Mouse (Mus musculus): Measurements from ENCODE around the gene Hnrnpk. TPM values are rescaled to one million over a fixed set of nuclear protein-coding genes. Genes with fewer than 3 reads are reported as not detected.
"Not testable (repeated sequence)": the region's sequence is repeated elsewhere in the genome, so short reads cannot be mapped to it uniquely, and the experiment has no call there.

Gene Hnrnpk
- polyA plus RNA-seq, 1 experiment from 2014 or later: 2,646 TPM

DNA sequence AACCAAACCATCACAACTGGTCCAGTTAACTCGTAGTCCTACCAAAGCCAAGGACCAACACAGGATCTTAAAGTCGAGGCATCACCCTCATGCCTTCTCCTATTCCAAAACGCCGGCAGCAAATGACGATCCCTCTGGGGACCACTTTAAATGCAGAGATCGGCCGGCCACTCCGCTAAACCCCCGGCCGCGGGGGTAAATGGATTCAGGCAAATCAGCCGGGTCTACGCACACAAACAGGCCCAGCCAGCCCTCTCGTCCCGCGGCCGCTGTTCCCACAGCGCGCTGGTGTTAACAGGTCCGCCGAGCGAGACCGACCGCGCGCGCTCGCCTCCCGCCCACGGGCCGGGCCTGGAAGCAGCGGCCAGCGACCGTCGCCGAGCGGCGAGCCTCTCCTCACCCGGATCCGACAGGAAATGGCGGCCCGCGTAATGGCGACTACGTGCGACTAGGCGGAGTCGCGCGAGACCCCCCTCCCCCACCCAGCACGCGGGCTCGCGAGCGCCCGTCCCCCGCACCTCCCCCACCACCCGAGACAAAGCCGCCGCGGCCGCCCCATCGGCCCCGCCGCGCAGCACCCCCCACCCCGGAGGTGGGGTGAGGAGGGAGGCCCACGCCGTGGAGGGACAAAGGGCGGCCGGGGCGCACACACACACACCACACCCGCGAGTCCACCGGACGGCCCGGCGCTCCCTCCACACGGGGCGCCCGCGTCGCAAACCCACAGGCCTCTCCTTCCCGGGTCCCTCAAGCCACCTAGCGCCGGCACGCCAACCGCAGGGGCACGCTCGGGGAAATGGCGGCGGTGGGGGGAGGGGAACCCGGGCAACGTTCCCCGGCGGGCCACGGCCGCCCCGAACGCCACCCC, 1.8 kb downstream of the Hnrnpk start:
- H3K27me3 ChIP-seq (ENCODE audit: control insufficient read depth, insufficient read depth, low read length): no peaks in the 10 kb centered on the region
- no peaks in the 10 kb centered on the region for H3K9me3 ChIP-seq (ENCODE audit: control insufficient read depth, low read length)
- H3K4me3 ChIP-seq (ENCODE audit: low read depth, low read length): peak overlapping the region; percentile 100
- peak overlapping the region; percentile 98 for H3K27ac ChIP-seq (ENCODE audit: low read depth, low read length)
- H3K9ac ChIP-seq (ENCODE audit: low read length): peak overlapping the region; percentile 100
- H3K4me2 ChIP-seq (ENCODE audit: low read depth, low read length, severe bottlenecking): peak overlapping the region; percentile 85
- ATAC-seq (replicated peaks; ENCODE audit: low FRiP score) (peak; percentile 51), DNase-seq (ENCODE audit: low spot score) (peak; percentile 92)
- peaks cover 14% of the 10 kb centered on the region for H3K36me3 ChIP-seq (ENCODE audit: control insufficient read depth, insufficient read depth, low read length)
- WGBS: under 1% methylated on average over 64 of the region's 100 CpGs
- H3K4me1 ChIP-seq (replicated peaks; ENCODE audit: control insufficient read depth, insufficient read depth, low read length): no peaks in the 10 kb centered on the region; the same call in 1 of the 2 replicates

GRCm38 (mm10) chr13:58400576-58400975, 2.6 kb downstream of the Hnrnpk start:
- no peaks in the 10 kb centered on the region; the same call in 1 of the 2 replicates for H3K4me1 ChIP-seq (replicated peaks; ENCODE audit: control insufficient read depth, insufficient read depth, low read length)
- peak; percentile 61 for DNase-seq (ENCODE audit: low spot score)
- peak overlapping the region; percentile 98; the same call in 1 of the 2 replicates for H3K27ac ChIP-seq (ENCODE audit: low read depth, low read length)
- peak overlapping the region; percentile 100 for H3K9ac ChIP-seq (ENCODE audit: low read length)
- peaks cover 20% of the 10 kb centered on the region for H3K36me3 ChIP-seq (ENCODE audit: control insufficient read depth, insufficient read depth, low read length)
- H3K9me3 ChIP-seq (ENCODE audit: control insufficient read depth, low read length): no peaks in the 10 kb centered on the region
- no peak for ATAC-seq (replicated peaks; ENCODE audit: low FRiP score)
- H3K27me3 ChIP-seq (ENCODE audit: control insufficient read depth, insufficient read depth, low read length): no peaks in the 10 kb centered on the region
- peak overlapping the region; percentile 85 for H3K4me2 ChIP-seq (ENCODE audit: low read depth, low read length, severe bottlenecking)
- WGBS: 1% methylated on average over 11 of the region's 11 CpGs
- peak overlapping the region; percentile 100 for H3K4me3 ChIP-seq (ENCODE audit: low read depth, low read length)

GRCm38 (mm10) chr13:58397651-58398050, 5.5 kb downstream of the Hnrnpk start:
- 92% methylated on average over 13 of the region's 13 CpGs for WGBS
- H3K4me2 ChIP-seq (ENCODE audit: low read depth, low read length, severe bottlenecking): no peak overlapping the region
- H3K4me3 ChIP-seq (ENCODE audit: low read depth, low read length): no peak overlapping the region
- no peak overlapping the region for H3K9ac ChIP-seq (ENCODE audit: low read length)
- no peak for ATAC-seq (replicated peaks; ENCODE audit: low FRiP score)
- no peaks in the 10 kb centered on the region for H3K27me3 ChIP-seq (ENCODE audit: control insufficient read depth, insufficient read depth, low read length)
- no peak for DNase-seq (ENCODE audit: low spot score)
- H3K9me3 ChIP-seq (ENCODE audit: control insufficient read depth, low read length): no peaks in the 10 kb centered on the region
- H3K27ac ChIP-seq (ENCODE audit: low read depth, low read length): no peak overlapping the region
- peaks cover 27% of the 10 kb centered on the region for H3K36me3 ChIP-seq (ENCODE audit: control insufficient read depth, insufficient read depth, low read length)
- H3K4me1 ChIP-seq (replicated peaks; ENCODE audit: control insufficient read depth, insufficient read depth, low read length): no peaks in the 10 kb centered on the region; the same call in 1 of the 2 replicates

DNA sequence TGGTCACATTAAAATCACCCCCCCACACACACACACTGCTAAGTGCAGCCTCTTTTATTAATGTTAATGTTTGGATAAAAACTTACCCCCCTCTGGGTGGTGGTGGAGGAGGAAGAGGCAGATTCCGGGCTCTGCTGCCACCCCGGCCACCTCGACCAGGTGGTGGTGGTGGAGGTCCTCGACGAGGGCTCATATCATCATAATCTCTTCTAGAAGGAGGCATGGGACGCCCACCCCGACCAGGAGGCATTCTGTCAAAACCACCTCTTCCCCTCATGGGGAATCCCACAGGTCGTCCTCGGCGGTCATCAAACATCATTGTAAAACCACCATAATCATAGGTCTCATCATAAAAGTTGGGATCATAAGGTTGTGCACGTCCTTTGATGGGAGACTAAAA, 8.8 kb downstream of the Hnrnpk start:
- DNase-seq (ENCODE audit: low spot score); H3K27me3 ChIP-seq (ENCODE audit: control insufficient read depth, insufficient read depth, low read length); H3K4me2 ChIP-seq (ENCODE audit: low read depth, low read length, severe bottlenecking); H3K4me1 ChIP-seq (replicated peaks; ENCODE audit: control insufficient read depth, insufficient read depth, low read length); H3K9ac ChIP-seq (ENCODE audit: low read length); ATAC-seq (replicated peaks; ENCODE audit: low FRiP score); H3K9me3 ChIP-seq (ENCODE audit: control insufficient read depth, low read length); H3K27ac ChIP-seq (ENCODE audit: low read depth, low read length); H3K4me3 ChIP-seq (ENCODE audit: low read depth, low read length): not testable (repeated sequence)
- WGBS: 92% methylated on average over 11 of the region's 11 CpGs
- peaks cover 31% of the 10 kb centered on the region for H3K36me3 ChIP-seq (ENCODE audit: control insufficient read depth, insufficient read depth, low read length)

DNA sequence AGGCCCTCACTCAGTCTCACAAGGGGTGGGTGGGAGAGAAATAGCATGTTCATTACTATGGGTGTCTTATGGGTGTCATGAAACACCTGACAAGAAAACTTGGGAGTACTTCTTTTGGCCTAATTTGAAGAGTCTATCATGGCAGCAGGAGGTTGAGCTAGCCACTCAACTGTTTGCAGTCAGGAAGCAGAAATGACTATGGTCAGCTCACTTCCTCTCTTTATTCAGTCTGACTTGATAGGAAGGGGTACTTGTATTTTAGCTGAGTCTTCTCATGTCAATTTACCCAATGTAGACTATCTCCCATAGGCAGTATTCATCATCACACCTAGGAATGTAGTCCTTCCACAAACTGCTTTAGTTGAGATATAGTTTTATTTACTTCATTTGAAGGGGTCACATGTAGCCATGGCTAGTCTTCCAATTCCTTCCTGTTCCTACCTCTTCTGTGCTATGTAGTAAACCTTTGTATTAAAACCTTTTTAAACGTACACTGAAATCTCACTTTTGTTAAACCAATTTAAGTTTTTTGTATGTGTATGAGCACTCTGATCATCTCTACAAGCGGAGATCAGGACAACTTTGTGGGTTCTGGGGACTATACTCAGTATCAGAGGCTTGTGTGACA, 13.7 kb downstream of the Hnrnpk start:
- H3K9me3 ChIP-seq (ENCODE audit: control insufficient read depth, low read length): no peaks in the 10 kb centered on the region
- no peak for DNase-seq (ENCODE audit: low spot score)
- H3K9ac ChIP-seq (ENCODE audit: low read length): no peak overlapping the region
- WGBS: 83% methylated on average over 2 of the region's 2 CpGs
- no peak overlapping the region for H3K27ac ChIP-seq (ENCODE audit: low read depth, low read length)
- no peaks in the 10 kb centered on the region for H3K27me3 ChIP-seq (ENCODE audit: control insufficient read depth, insufficient read depth, low read length)
- no peak overlapping the region for H3K4me2 ChIP-seq (ENCODE audit: low read depth, low read length, severe bottlenecking)
- H3K4me3 ChIP-seq (ENCODE audit: low read depth, low read length): no peak overlapping the region
- no peaks in the 10 kb centered on the region for H3K4me1 ChIP-seq (replicated peaks; ENCODE audit: control insufficient read depth, insufficient read depth, low read length)
- no peak for ATAC-seq (replicated peaks; ENCODE audit: low FRiP score)
- peaks cover 11% of the 10 kb centered on the region for H3K36me3 ChIP-seq (ENCODE audit: control insufficient read depth, insufficient read depth, low read length)

- 49% methylated on average over 3 of the region's 3 CpGs for WGBS
- Histone ChIP-seq H3K9me3 (ENCODE audit: control insufficient read depth, low read length) (no peaks in the 10 kb centered on the region), H3K4me2 (ENCODE audit: low read depth, low read length, severe bottlenecking) (no peak overlapping the region), H3K27me3 (ENCODE audit: control insufficient read depth, insufficient read depth, low read length) (no peaks in the 10 kb centered on the region), H3K36me3 (ENCODE audit: control insufficient read depth, insufficient read depth, low read length) (peaks cover 6% of the 10 kb centered on the region; the same call in 1 of the 2 replicates), H3K4me1 (replicated peaks; ENCODE audit: control insufficient read depth, insufficient read depth, low read length) (no peaks in the 10 kb centered on the region), H3K9ac (ENCODE audit: low read length) (no peak overlapping the region), H3K4me3 (ENCODE audit: low read depth, low read length) (no peak overlapping the region), H3K27ac (ENCODE audit: low read depth, low read length) (no peak overlapping the region)
- DNase-seq (ENCODE audit: low spot score) (no peak), ATAC-seq (replicated peaks; ENCODE audit: low FRiP score) (0 out of 2 replicates have a peak, but pooled peaks have one; percentile 27)
Observed at GRCm38 (mm10) chr13:58388379-58388778, 14.8 kb downstream of the Hnrnpk start.

GRCm38 (mm10) chr13:58387948-58388347, 15.2 kb downstream of the Hnrnpk start:
- no peak overlapping the region for H3K27ac ChIP-seq (ENCODE audit: low read depth, low read length)
- 0 out of 2 replicates have a peak, but pooled peaks have one; percentile 43 for ATAC-seq (replicated peaks; ENCODE audit: low FRiP score)

DNA sequence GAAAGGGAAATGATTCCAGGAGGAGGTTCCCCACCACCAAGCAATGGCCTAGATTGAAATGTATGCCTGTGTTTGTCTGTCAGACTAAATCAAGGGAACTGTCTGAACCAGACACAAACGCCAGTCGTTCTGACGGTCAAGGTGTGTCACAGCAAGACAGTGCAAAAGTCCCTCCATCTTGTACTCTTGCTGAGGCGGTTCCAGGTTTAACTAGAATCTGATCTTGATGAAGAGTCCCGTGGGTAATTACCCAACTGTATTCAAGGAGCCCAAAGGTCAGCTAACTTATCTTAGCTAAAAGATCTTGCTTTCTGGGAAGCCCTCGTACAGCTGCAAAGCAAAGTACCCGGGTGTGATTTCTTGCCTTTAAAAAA, 17.6 kb downstream of the Hnrnpk start:
- no peak overlapping the region for H3K27ac ChIP-seq (ENCODE audit: low read depth, low read length)
- no peak overlapping the region for H3K4me3 ChIP-seq (ENCODE audit: low read depth, low read length)
- H3K4me1 ChIP-seq (replicated peaks; ENCODE audit: control insufficient read depth, insufficient read depth, low read length): no peaks in the 10 kb centered on the region
- peaks cover 13% of the 10 kb centered on the region; the same call in 1 of the 2 replicates for H3K9me3 ChIP-seq (ENCODE audit: control insufficient read depth, low read length)
- peak overlapping the region; percentile 77 for H3K4me2 ChIP-seq (ENCODE audit: low read depth, low read length, severe bottlenecking)
- WGBS: 81% methylated on average over 7 of the region's 7 CpGs
- peak overlapping the region; percentile 72; the same call in 1 of the 2 replicates for H3K9ac ChIP-seq (ENCODE audit: low read length)
- H3K27me3 ChIP-seq (ENCODE audit: control insufficient read depth, insufficient read depth, low read length): no peaks in the 10 kb centered on the region
- no peak for DNase-seq (ENCODE audit: low spot score)
- H3K36me3 ChIP-seq (ENCODE audit: control insufficient read depth, insufficient read depth, low read length): peaks cover 15% of the 10 kb centered on the region
- ATAC-seq (replicated peaks; ENCODE audit: low FRiP score): no peak; the same call in 1 of the 2 replicates

More at GRCm38 (mm10) chr13:58387948-58388347, 15.2 kb downstream of the Hnrnpk start:
- no peaks in the 10 kb centered on the region for H3K27me3 ChIP-seq (ENCODE audit: control insufficient read depth, insufficient read depth, low read length)
- H3K9ac ChIP-seq (ENCODE audit: low read length): no peak overlapping the region
- peak; percentile 83 for DNase-seq (ENCODE audit: low spot score)
- no peak overlapping the region for H3K4me3 ChIP-seq (ENCODE audit: low read depth, low read length)
- H3K9me3 ChIP-seq (ENCODE audit: control insufficient read depth, low read length): no peaks in the 10 kb centered on the region
- no peak overlapping the region for H3K4me2 ChIP-seq (ENCODE audit: low read depth, low read length, severe bottlenecking)
- WGBS: 20% methylated on average over 7 of the region's 7 CpGs
- H3K36me3 ChIP-seq (ENCODE audit: control insufficient read depth, insufficient read depth, low read length): peaks cover 6% of the 10 kb centered on the region; the same call in 1 of the 2 replicates
- H3K4me1 ChIP-seq (replicated peaks; ENCODE audit: control insufficient read depth, insufficient read depth, low read length): no peaks in the 10 kb centered on the region

All from forebrain, embryonic 11.5 days (tissue).